Mouse (Mus musculus): ENCODE data around the gene Zdhhc5.

DNA sequence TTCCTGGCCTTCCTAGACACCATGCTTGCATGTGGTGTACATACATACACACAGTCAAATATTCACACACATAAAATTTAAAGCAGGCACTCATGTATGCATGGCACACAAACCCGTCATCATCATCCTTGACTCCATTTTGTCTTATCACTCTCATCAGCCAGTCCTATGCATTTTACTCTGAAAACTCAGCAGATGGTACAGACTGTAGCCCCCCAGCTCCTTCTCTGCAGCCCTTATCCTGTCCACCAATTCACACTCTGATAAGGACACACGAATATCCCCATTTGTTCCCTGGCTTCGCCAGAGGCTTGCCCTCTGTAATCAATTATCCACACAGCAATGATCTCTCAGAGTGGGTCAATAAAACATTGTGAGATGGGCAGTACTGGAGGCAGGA, 6.2 kb upstream of the Zdhhc5 start:
- TF ChIP-seq CTCF (conservative IDR thresholded peaks at IDR 0.05; ENCODE audit: insufficient read depth, insufficient read length, low read depth, low read length) (no peak), POLR2A (IDR thresholded peaks at IDR 0.05; ENCODE audit: low read depth, low read length) (no peak)
